Mouse (Mus musculus) hindlimb bud, embryonic 11.5 days (tissue): ENCODE data around the gene Phxr2.
"Not testable (repeated sequence)": the region's sequence is repeated elsewhere in the genome, so short reads cannot be mapped to it uniquely, and the experiment has no call there.

Source experiments
- DNase-seq: peaks from one replicate; pipeline ENCODE4 v3.0.0-alpha.2; 2012; ENCODE audit warnings: low read depth, low spot score; ENCODE audit errors: extremely low spot score

Phxr2 gene

DNA sequence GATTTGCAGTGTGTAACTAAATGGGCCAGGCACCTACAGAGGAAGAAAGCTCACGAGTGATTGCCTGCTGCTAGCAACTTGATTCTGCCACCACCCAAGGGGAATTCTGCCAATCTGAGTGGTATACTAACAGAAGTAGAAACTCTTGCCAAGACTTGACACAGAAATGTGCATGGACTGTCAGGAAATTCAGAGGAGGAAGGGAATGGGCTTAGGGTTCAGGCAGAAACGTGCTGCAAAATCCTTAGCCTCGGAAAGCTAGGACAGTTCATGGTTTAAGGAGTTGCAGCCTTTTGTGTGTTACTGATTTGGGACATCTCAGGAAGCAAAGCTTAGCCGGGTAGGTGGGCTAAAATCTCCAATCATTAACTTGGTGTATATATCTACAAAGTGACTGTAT lies at the start of gene Phxr2:
Gene Phxr2 (minus strand): TSS at position 101 of the 400 bp plus-strand sequence.
- no peak for DNase-seq

- DNase-seq: no peak
Observed at GRCm38 (mm10) chr10:99172906-99173507, 46.9 kb upstream of the Phxr2 start.

GRCm38 (mm10) chr10:99171961-99172497 lies 45.9 kb upstream of the Phxr2 start:
- no peak for DNase-seq

DNA sequence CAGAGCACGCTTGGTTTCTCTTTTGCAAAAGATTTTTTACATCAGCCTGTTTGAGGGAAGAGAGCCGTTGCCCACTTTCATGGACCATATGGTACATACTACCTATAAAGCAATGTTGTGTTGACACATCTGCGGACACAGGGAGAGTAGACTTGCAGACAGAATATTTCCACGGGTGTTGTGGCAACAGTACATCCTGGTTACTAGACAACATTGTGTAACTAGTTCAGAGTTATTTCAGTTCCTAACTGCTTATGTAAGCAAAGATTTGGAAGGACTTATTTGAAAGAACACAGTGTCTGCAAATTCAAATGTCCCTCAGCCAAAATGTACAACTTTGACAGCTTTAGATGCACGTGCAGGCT lies 43.6 kb upstream of the Phxr2 start:
- no peak for DNase-seq

DNA sequence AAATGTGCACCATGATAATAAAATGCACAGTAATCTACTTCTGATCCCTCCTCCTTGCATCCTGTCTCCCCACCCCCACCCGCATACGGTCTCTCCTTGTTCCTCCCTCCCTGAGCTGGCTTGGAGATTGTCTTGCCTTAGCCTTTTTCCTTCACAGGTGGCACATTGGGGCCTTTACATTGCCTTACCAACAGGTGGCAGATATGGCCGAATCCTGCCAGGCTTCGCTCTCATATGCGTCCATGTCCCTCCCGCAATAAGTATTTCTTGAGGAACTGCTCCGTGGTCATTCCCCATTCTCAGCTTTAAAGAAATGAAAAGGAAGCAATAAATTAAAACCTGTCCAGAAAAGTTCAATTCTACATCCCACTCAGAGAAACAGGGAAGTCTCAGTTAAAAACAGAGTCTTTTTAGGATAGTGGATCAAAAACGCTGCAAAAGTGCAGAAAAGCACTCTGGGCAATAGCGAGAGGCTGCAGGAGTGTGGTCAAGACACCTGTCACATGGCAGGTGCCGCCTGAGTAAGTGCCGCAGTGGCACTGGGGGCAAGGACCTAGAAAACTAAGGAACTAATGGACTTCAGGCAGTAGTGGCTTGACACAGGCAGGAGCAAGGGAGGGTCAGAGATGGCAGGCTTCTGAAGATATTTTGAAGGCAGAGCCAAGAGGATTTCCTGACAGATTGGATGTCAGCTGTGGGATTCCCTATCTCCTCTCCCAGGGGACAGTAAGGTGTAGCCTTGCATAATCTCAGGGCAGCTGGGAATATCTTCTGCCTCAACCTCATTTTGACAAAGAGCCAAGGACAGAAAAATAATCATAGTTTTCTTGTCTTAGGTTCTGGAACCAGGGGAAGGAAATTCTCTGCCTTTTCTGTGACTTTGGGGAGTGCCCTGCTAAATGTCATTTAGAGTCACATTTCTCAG lies 43.0 kb upstream of the Phxr2 start:
- no peak for DNase-seq

- no peak for DNase-seq
Observed at GRCm38 (mm10) chr10:99168404-99168803, 42.3 kb upstream of the Phxr2 start.

- DNase-seq: no peak
Observed at GRCm38 (mm10) chr10:99166392-99166791, 40.3 kb upstream of the Phxr2 start.

DNA sequence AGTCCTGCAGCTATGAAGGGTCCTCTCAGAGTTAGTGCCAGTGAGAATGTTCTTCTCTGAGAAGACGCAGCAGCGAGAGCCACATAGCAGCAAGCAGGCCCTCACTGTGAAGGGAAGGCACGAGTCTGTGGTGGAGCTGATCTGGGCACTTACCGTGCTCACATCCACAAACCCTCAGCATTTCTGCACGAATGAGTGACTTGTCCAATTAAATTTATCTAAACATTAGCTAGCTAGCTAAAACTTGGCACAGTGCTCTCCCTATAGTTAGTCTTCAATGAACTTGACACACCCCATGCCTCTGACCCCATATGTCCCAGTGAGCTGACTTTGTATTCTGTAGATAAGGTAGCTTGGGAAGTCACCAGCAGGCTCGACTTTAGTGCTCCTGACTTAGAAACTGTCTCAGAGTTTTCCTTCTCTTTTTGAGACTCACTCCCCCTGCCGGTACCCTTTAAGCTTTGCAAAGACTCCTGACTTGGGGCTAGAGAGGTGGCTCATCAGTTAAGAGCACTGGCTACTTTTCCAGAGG lies 39.7 kb upstream of the Phxr2 start:
- DNase-seq: no peak

DNA sequence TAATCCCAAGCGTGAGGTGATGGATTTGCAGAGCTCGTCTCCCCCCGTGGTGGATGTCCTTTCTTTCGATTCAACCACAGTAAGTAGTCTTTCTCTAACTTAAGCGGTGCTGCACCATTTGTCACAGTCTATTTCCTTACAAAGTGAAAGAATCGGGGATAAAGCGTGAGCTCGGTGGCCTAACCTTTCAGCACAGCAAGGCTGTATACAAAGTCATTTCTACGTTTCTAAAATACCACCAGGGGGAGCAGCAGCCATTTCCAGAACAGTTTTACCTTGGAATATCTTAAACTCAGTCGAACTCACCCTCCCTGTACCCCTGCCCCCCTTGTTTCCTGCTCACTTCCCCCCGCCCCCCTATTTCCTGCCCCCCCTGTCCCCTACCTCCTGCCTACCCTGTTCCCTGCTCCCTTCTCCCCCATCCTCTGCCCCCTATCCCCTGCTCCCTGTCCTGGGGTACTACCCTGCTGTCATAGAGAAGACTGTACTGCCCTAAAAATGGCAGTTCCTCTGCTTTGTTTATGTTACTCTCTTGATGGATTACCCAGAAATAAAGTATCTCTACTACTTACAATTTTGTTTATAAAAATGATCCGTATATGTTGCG lies 38.8 kb upstream of the Phxr2 start:
- no peak for DNase-seq

- DNase-seq: no peak
Observed at GRCm38 (mm10) chr10:99163002-99163401, 36.9 kb upstream of the Phxr2 start.

DNA sequence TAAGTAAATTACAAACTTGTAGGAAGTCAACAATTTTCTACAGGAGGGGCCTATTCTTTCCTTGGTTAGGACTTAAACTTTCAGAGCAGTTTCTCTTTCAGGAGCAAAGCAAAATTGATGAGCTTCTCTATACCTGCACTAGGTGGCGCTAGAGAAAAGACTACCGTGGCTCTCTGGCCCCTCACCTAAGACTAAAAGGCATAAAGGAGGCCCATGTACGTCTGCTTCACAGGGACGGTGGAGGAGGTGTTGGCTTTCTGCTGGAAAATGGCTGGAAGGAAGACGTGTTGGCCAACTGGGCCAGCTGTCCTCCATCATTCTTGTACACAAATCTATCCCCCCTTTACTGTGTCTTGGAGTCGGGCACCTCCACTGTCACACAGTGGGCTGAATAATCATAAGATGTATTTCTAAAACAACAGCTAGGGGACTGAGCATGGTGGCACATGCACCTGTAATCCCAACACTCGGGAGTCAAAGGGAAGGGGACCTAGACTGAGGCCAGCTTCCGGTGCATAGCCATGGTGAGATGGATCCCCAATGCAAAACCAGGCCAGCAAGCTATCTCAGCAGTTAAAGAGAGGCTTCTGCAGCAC lies 36.0 kb upstream of the Phxr2 start:
- DNase-seq: no peak

GRCm38 (mm10) chr10:99157697-99158096 lies 31.6 kb upstream of the Phxr2 start:
- not testable (repeated sequence) for DNase-seq

DNA sequence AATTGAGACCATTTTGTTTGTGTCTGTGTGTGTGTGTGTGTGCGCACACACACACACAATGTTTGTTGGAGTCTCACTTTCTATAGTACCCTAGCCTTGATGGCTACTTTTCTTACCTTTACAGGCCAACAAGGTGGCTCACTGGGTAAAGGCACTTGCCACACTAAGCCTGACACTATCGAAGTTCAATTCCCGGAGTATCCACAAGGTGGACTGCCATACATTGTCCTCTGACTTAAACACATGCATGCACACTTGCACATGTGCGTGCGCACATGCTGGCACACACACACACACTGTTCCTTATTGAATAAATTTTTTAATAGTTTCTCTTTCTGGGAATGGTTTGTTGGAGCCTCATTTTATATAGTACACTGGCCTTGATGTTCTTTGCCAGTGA lies 30.7 kb upstream of the Phxr2 start:
- DNase-seq: no peak

DNA sequence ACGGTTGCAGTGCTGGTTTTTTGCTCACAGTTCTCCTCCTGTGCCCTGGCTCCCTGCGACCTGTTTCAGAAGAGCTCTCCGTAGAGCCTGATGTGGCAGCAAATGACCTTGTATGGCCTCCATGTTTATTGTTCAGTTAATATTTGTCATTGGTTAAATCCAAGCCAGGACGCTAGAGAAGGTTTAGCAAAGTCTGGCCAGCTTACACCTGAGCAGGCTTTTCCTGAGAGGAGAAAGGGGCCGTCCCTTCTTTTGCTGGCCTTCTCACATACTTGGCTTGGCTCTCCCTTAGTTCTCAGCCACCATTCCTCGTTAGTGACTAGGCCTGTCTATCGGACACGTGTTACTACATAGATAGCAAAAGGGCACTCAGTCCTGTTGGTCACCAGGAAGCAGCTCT lies 28.5 kb upstream of the Phxr2 start:
- DNase-seq: no peak

DNA sequence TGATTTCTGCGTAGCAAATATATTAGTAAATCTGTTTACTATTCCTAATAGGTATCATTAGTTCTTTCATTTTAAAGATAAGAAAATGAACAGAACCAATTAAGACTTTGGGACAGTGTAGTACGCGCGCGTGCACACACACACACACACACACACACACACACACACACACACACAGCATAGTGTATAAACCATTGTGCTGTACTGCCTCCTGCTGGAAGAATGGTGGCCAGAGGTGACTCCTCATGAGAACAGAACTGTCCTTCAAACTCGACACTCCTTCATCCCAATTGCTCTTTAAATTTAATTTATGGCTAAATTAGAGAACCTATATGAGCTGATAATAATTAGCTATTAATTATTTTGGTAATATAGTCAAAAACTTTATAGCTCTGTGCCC lies 25.9 kb upstream of the Phxr2 start:
- no peak for DNase-seq

GRCm38 (mm10) chr10:99151580-99151979 lies 25.5 kb upstream of the Phxr2 start:
- DNase-seq: no peak

DNA sequence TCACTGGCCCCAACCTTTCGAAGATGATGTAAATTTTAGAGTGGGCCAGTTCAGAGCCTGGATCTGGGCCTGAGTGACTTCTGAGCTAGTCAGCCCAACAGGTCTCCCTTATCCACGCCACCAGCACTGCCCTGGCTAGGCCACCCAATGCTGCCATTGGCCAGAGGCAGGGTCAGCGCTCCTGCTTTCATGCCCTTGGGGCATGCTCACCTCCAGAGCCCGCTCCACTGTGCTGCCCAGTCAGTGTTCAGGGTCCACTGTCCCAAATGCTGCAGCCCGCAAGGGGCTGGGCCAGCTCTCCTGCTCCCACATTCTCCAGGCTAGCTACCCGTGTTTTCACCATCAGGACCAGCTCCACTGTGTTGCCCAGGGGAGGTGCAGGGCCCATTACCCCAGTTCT lies 23.9 kb upstream of the Phxr2 start:
- no peak for DNase-seq

DNA sequence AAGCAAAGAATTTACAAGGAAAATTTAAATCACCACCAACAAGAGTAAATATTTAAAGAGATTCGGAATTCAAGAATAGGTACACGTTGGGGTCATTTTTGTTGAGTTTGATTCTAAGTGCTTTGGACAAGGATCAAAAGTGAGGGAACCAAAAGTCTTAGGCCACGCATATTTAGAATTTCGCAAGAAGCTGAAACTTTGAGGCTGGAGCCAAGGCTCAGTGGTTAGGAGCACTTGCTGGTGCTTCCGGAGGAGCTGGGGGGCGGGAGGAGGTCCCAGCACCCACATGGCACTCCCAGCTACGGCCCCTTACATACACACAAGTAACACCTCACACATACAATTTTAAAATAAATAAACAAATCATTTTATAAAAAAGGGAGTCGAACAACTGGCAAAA lies 20.5 kb upstream of the Phxr2 start:
- no peak for DNase-seq

DNA sequence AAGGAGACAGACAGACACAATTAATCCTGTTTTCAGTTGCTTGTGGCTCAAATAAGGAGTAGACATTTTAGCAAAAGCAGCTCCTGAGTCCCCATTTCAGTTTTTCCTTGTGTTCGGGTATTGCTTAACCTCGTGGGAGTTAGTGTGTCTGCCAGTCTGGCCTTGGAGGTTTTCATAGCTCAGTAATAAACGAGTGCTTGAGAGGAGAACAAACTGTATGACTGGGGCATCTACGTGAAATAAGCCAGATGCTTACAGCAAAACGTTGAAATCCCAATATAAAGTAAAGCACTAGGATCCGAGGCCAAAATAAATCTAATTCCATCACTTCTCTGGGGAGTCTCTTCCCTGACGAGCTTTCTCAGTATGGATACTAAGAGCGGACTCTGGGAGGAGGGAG lies 19.5 kb upstream of the Phxr2 start:
- DNase-seq: no peak

DNA sequence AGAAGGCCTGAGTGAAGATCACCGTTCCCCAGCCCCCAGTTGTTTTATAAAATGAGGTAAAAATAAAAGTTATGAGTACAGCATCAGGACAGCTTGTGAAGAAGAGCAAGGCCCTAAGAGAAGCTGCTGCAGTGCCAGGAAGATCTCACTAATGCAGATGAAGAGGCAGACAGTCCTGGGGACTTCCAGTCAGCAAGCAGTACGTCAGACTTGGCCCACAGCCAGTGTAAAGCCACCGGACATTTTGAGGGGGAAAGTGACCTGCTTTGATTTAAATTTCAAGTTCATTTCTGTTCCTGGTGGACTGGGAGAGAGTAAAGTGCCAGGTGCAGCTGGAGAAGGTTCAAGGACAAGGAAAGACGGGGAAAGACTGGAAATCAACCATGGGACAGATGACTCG lies 10.2 kb upstream of the Phxr2 start:
- DNase-seq: no peak

- DNase-seq: no peak
Observed at GRCm38 (mm10) chr10:99133321-99133875, 7.3 kb upstream of the Phxr2 start.
